Mouse (Mus musculus) heart, embryonic 12.5 days (tissue): ENCODE data around the gene Olfr654. TPM values are rescaled to one million over a fixed set of nuclear protein-coding genes. Genes with fewer than 3 reads are reported as not detected.

Source experiments
- ATAC-seq: fragments of 200-750 bp; cut with Nextera tagmentation; 2 replicates; pipeline ENCODE4 v1.8.0; 2017; ENCODE audit warnings: moderate TSS enrichment, moderate library complexity; ENCODE audit not compliant: insufficient number of reproducible peaks, low FRiP score
- H3K27ac ChIP-seq: fragments of 300-500 bp; sonication (generic); 2 replicates; pipeline ENCODE4 v1.5.1; 2016; ENCODE audit warnings: mild to moderate bottlenecking, moderate library complexity; ENCODE audit not compliant: poor library complexity, severe bottlenecking
- H3K27me3 ChIP-seq: fragments of 300-500 bp; sonication (generic); replicated peaks from 2 replicates; pipeline ENCODE4 v1.6.1; 2016; ENCODE audit warnings: mild to moderate bottlenecking, moderate library complexity
- H3K36me3 ChIP-seq: fragments of 300-500 bp; sonication (generic); 2 replicates; pipeline ENCODE4 v1.6.1; 2016; ENCODE audit warnings: mild to moderate bottlenecking, moderate library complexity
- H3K4me1 ChIP-seq: fragments of 300-500 bp; sonication (generic); replicated peaks from 2 replicates; pipeline ENCODE4 v1.6.1; 2016; ENCODE audit warnings: mild to moderate bottlenecking
- H3K4me2 ChIP-seq: fragments of 300-500 bp; sonication (generic); 2 replicates; pipeline ENCODE4 v1.6.1; 2016; ENCODE audit warnings: mild to moderate bottlenecking, moderate library complexity
- H3K4me3 ChIP-seq: fragments of 300-500 bp; sonication (generic); 2 replicates; pipeline ENCODE4 v1.5.1; 2016; ENCODE audit warnings: mild to moderate bottlenecking
- H3K9ac ChIP-seq: fragments of 300-500 bp; sonication (generic); 2 replicates; pipeline ENCODE4 v1.6.1; 2016; ENCODE audit warnings: mild to moderate bottlenecking, moderate library complexity
- H3K9me3 ChIP-seq: fragments of 300-500 bp; sonication (generic); replicated peaks from 2 replicates; pipeline ENCODE4 v1.6.1; 2016; ENCODE audit warnings: mild to moderate bottlenecking, moderate library complexity
- WGBS: fragments of 180-500 bp; shearing (Covaris S2); methylation state at CpG from one replicate; pipeline ENCODE4 v1.1.7; 2016; 5-methylcytosine and 5-hydroxymethylcytosine counted together
- polyA plus RNA-seq: library from polyadenylated mRNA; unstranded; fragments of >200 nt; fragmentation: Nextera tagmentation; extraction: Ambion mirVana; gene quantifications from 2 replicates; pipeline ENCODE4 v1.2.1, GENCODE M21; 2016

The Olfr654 gene
- polyA plus RNA-seq = not detected in 2 replicates

- Histone ChIP-seq H3K27ac (no peak within 1 kb of the TSS), H3K4me1 (no peaks in the 10 kb centered on the region), H3K27me3 (no peaks in the 10 kb centered on the region; the same call in 1 of the 2 replicates), H3K4me3 (no peak within 1 kb of the TSS), H3K36me3 (no peaks in the 10 kb centered on the region), H3K9me3 (0 out of 2 replicates have a peak, but pooled peaks cover 3% of the 10 kb centered on the region), H3K4me2 (no peak within 1 kb of the TSS), H3K9ac (no peak within 1 kb of the TSS)
- ATAC-seq = no peak
- WGBS = 74% methylated on average over 4 of the region's 4 CpGs
These were observed at the start of gene Olfr654 for GRCm38 (mm10) chr7:104586725-104587124. TSS of gene Olfr654 (plus strand) at chr7:104587025.

DNA sequence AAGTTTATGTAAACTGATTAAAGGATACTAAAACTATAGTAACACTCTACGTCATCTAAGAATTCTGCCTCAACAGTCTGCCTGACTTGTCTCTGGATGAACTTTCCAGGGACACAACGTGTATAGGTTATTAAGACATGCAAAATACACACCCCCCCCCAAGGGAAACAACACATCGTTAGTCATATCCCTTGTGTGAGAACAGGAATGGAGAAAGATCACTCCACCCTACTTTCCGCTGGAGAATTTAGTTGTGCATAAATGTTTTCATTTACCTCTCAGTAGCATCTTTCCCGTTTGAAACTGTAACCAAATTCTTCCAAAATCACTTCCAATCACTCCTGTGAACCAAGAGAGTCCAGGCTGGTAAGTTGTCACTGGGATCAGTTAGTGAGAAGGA is 37.0 kb upstream of the Olfr654 start, which contains the start of gene Olfr651:
Olfr651 (plus strand) TSS at position 301 of the 400 bp plus-strand sequence.
- no peak for ATAC-seq
- Histone ChIP-seq H3K27ac (no peak within 1 kb of the TSS), H3K9ac (no peak within 1 kb of the TSS), H3K9me3 (no peaks in the 10 kb centered on the region), H3K36me3 (no peaks in the 10 kb centered on the region), H3K27me3 (no peaks in the 10 kb centered on the region), H3K4me3 (no peak within 1 kb of the TSS), H3K4me2 (no peak within 1 kb of the TSS), H3K4me1 (no peaks in the 10 kb centered on the region)
- 69% methylated on average over 5 of the region's 5 CpGs for WGBS

- 62% methylated on average over 1 of the region's 1 CpGs for WGBS
- Histone ChIP-seq H3K27me3 (no peaks in the 10 kb centered on the region), H3K4me3 (no peak overlapping the region), H3K9ac (no peak overlapping the region), H3K4me2 (no peak overlapping the region), H3K36me3 (no peaks in the 10 kb centered on the region), H3K27ac (no peak overlapping the region), H3K4me1 (no peaks in the 10 kb centered on the region), H3K9me3 (no peaks in the 10 kb centered on the region)
- ATAC-seq = no peak
These were observed 34.1 kb upstream of the Olfr654 start for GRCm38 (mm10) chr7:104552700-104553099.

GRCm38 (mm10) chr7:104560601-104561000 is 26.2 kb upstream of the Olfr654 start, which contains the start of gene Olfr652:
TSS of gene Olfr652 (plus strand) at chr7:104560901.
- Histone ChIP-seq H3K27ac (no peak within 1 kb of the TSS), H3K4me1 (no peaks in the 10 kb centered on the region), H3K27me3 (no peaks in the 10 kb centered on the region), H3K9ac (no peak within 1 kb of the TSS), H3K36me3 (no peaks in the 10 kb centered on the region), H3K9me3 (no peaks in the 10 kb centered on the region), H3K4me2 (no peak within 1 kb of the TSS), H3K4me3 (no peak within 1 kb of the TSS)
- ATAC-seq = no peak

- ATAC-seq = no peak
- no peak within 1 kb of the TSS for H3K9ac ChIP-seq
- no peak within 1 kb of the TSS for H3K4me2 ChIP-seq
- 44% methylated on average over 2 of the region's 2 CpGs for WGBS
- no peaks in the 10 kb centered on the region for H3K4me1 ChIP-seq
- no peaks in the 10 kb centered on the region for H3K9me3 ChIP-seq
- H3K27ac ChIP-seq = no peak within 1 kb of the TSS
- H3K4me3 ChIP-seq = no peak within 1 kb of the TSS
- no peaks in the 10 kb centered on the region for H3K36me3 ChIP-seq
- no peaks in the 10 kb centered on the region for H3K27me3 ChIP-seq
These were observed 9.8 kb upstream of the Olfr654 start, which contains the start of gene Olfr653 for GRCm38 (mm10) chr7:104577014-104577413. TSS of gene Olfr653 (plus strand) at chr7:104577314.

- Histone ChIP-seq H3K27ac (no peak overlapping the region), H3K4me1 (no peaks in the 10 kb centered on the region), H3K4me3 (no peak overlapping the region), H3K9me3 (no peaks in the 10 kb centered on the region), H3K4me2 (no peak overlapping the region), H3K9ac (no peak overlapping the region), H3K36me3 (no peaks in the 10 kb centered on the region), H3K27me3 (no peaks in the 10 kb centered on the region)
- 83% methylated on average over 4 of the region's 4 CpGs for WGBS
- no peak for ATAC-seq
These were observed 6.0 kb upstream of the Olfr654 start for GRCm38 (mm10) chr7:104580846-104581245.

GRCm38 (mm10) chr7:104581429-104581828 is 5.4 kb upstream of the Olfr654 start:
- ATAC-seq = no peak
- no peaks in the 10 kb centered on the region for H3K9me3 ChIP-seq
- no peak overlapping the region for H3K4me3 ChIP-seq
- no peaks in the 10 kb centered on the region for H3K36me3 ChIP-seq
- H3K4me2 ChIP-seq = no peak overlapping the region
- WGBS = 79% methylated on average over 4 of the region's 4 CpGs
- H3K9ac ChIP-seq = no peak overlapping the region
- H3K27me3 ChIP-seq = no peaks in the 10 kb centered on the region
- H3K4me1 ChIP-seq = no peaks in the 10 kb centered on the region
- no peak overlapping the region for H3K27ac ChIP-seq

- no peak overlapping the region for H3K27ac ChIP-seq
- H3K4me1 ChIP-seq = no peaks in the 10 kb centered on the region
- H3K36me3 ChIP-seq = no peaks in the 10 kb centered on the region
- no peaks in the 10 kb centered on the region; the same call in 1 of the 2 replicates for H3K27me3 ChIP-seq
- 0 out of 2 replicates have a peak, but pooled peaks cover 3% of the 10 kb centered on the region for H3K9me3 ChIP-seq
- H3K9ac ChIP-seq = no peak overlapping the region
- WGBS = 75% methylated on average over 5 of the region's 5 CpGs
- no peak overlapping the region for H3K4me2 ChIP-seq
- no peak for ATAC-seq
- no peak overlapping the region for H3K4me3 ChIP-seq
These were observed 1.4 kb downstream of the Olfr654 start for GRCm38 (mm10) chr7:104588274-104588673.

- no peaks in the 10 kb centered on the region for H3K36me3 ChIP-seq
- H3K9me3 ChIP-seq = no peaks in the 10 kb centered on the region
- WGBS = 78% methylated on average over 2 of the region's 2 CpGs
- H3K4me1 ChIP-seq = no peaks in the 10 kb centered on the region
- H3K9ac ChIP-seq = no peak within 1 kb of the TSS
- no peaks in the 10 kb centered on the region for H3K27me3 ChIP-seq
- no peak within 1 kb of the TSS for H3K27ac ChIP-seq
- ATAC-seq = no peak
- no peak within 1 kb of the TSS for H3K4me2 ChIP-seq
- no peak within 1 kb of the TSS for H3K4me3 ChIP-seq
These were observed 14.9 kb downstream of the Olfr654 start, which contains the start of gene Olfr655 for GRCm38 (mm10) chr7:104601679-104602078. TSS of gene Olfr655 (minus strand) at chr7:104601779.

- Histone ChIP-seq H3K9ac (no peak overlapping the region), H3K4me1 (no peaks in the 10 kb centered on the region), H3K4me2 (no peak overlapping the region), H3K27ac (no peak overlapping the region), H3K27me3 (no peaks in the 10 kb centered on the region), H3K9me3 (no peaks in the 10 kb centered on the region), H3K36me3 (no peaks in the 10 kb centered on the region), H3K4me3 (no peak overlapping the region)
- WGBS = 1% methylated on average over 3 of the region's 3 CpGs
- no peak for ATAC-seq
These were observed 16.3 kb downstream of the Olfr654 start for GRCm38 (mm10) chr7:104603173-104603572.

- no peaks in the 10 kb centered on the region for H3K9me3 ChIP-seq
- no peak overlapping the region for H3K9ac ChIP-seq
- no peak overlapping the region for H3K4me3 ChIP-seq
- no peak overlapping the region for H3K4me2 ChIP-seq
- ATAC-seq = no peak
- no peak overlapping the region for H3K27ac ChIP-seq
- no peaks in the 10 kb centered on the region for H3K36me3 ChIP-seq
- no peaks in the 10 kb centered on the region for H3K27me3 ChIP-seq
- no peaks in the 10 kb centered on the region for H3K4me1 ChIP-seq
These were observed 17.9 kb downstream of the Olfr654 start for GRCm38 (mm10) chr7:104604727-104605126.

GRCm38 (mm10) chr7:104613655-104614054 is 26.8 kb downstream of the Olfr654 start, which contains the start of gene Olfr656:
TSS of gene Olfr656 (plus strand) at chr7:104613955.
- 73% methylated on average over 4 of the region's 4 CpGs for WGBS

More at GRCm38 (mm10) chr7:104613655-104614054, 26.8 kb downstream of the Olfr654 start, which contains the start of gene Olfr656:
- no peaks in the 10 kb centered on the region for H3K4me1 ChIP-seq
- no peak within 1 kb of the TSS for H3K27ac ChIP-seq
- H3K9me3 ChIP-seq = 0 out of 2 replicates have a peak, but pooled peaks cover 5% of the 10 kb centered on the region
- ATAC-seq = no peak
- H3K9ac ChIP-seq = no peak within 1 kb of the TSS
- no peak within 1 kb of the TSS for H3K4me2 ChIP-seq
- no peaks in the 10 kb centered on the region for H3K36me3 ChIP-seq
- H3K27me3 ChIP-seq = no peaks in the 10 kb centered on the region
- H3K4me3 ChIP-seq = no peak within 1 kb of the TSS
